Mouse (Mus musculus): ENCODE measurements around the gene Pla2g16. TPM values are rescaled to one million over a fixed set of nuclear protein-coding genes. Genes with fewer than 3 reads are reported as not detected.

The Pla2g16 gene
- polyA plus RNA-seq, 1 experiment: 64.5 TPM

GRCm38 (mm10) chr19:7564457-7564856, 7.2 kb downstream of the Pla2g16 start:
- no peak overlapping the region for H3K4me3 ChIP-seq
- TF ChIP-seq SRF (IDR thresholded peaks at IDR 0.05; ENCODE audit: control insufficient read depth, insufficient read length, low read depth): no peak
- TF ChIP-seq USF1 (IDR thresholded peaks at IDR 0.05; ENCODE audit: low read depth): no peak
- no peak for TF ChIP-seq POLR2AphosphoS2 (IDR thresholded peaks at IDR 0.05; ENCODE audit: insufficient read length, low read depth)
- TF ChIP-seq MYOG (IDR thresholded peaks at IDR 0.05; ENCODE audit: control insufficient read depth in 1 of 3, insufficient read depth in 1 of 3, insufficient read length in 2 of 3, low read depth in 2 of 3): no peak
- TF ChIP-seq TCF3 (IDR thresholded peaks at IDR 0.05; ENCODE audit: insufficient read length, low read depth): no peak
- no peak for TF ChIP-seq REST (IDR thresholded peaks at IDR 0.05; ENCODE audit: insufficient read depth, insufficient read length)
- no peak for TF ChIP-seq TCF12 (IDR thresholded peaks at IDR 0.05; ENCODE audit: insufficient read depth, poor library complexity, severe bottlenecking)
- no peak overlapping the region for H3K4me2 ChIP-seq (ENCODE audit: low read depth)
- H3K79me2 ChIP-seq (ENCODE audit: control insufficient read depth, insufficient read depth): peaks cover 4% of the 10 kb centered on the region
- H3ac ChIP-seq (ENCODE audit: control insufficient read depth, insufficient read length): no peak overlapping the region
- no peaks in the 10 kb centered on the region for H3K27me3 ChIP-seq (ENCODE audit: control insufficient read depth, insufficient read depth, insufficient read length)
- no peaks in the 10 kb centered on the region for H3K36me3 ChIP-seq (ENCODE audit: control insufficient read depth, insufficient read depth)

- no peaks in the 10 kb centered on the region for H3K27me3 ChIP-seq (ENCODE audit: control insufficient read depth, insufficient read depth, insufficient read length)
- H3ac ChIP-seq (ENCODE audit: control insufficient read depth, insufficient read length): no peak overlapping the region
- no peak overlapping the region for H3K4me2 ChIP-seq (ENCODE audit: low read depth)
- TF ChIP-seq CEBPB (IDR thresholded peaks at IDR 0.05; ENCODE audit: insufficient read depth, poor library complexity, severe bottlenecking) (no peak), MYOD1 (IDR thresholded peaks at IDR 0.05; ENCODE audit: control insufficient read depth in 1 of 3, insufficient read length in 2 of 3, low read depth in 2 of 3) (no peak), REST (IDR thresholded peaks at IDR 0.05; ENCODE audit: insufficient read depth, insufficient read length) (no peak)
- no peaks in the 10 kb centered on the region for H3K36me3 ChIP-seq (ENCODE audit: control insufficient read depth, insufficient read depth)
- no peak overlapping the region for H3K4me3 ChIP-seq
- H3K79me2 ChIP-seq (ENCODE audit: control insufficient read depth, insufficient read depth): peaks cover 4% of the 10 kb centered on the region
These were observed 9.6 kb downstream of the Pla2g16 start for GRCm38 (mm10) chr19:7566826-7567225.

- Histone ChIP-seq H3K27me3 (ENCODE audit: control insufficient read depth, insufficient read depth, insufficient read length) (no peaks in the 10 kb centered on the region), H3K4me2 (ENCODE audit: low read depth) (peak overlapping the region; percentile 98)
- TF ChIP-seq MYOD1 (IDR thresholded peaks at IDR 0.05; ENCODE audit: control insufficient read depth in 1 of 3, insufficient read length in 2 of 3, low read depth in 2 of 3) (no peak), MYOG (IDR thresholded peaks at IDR 0.05; ENCODE audit: control insufficient read depth in 1 of 3, insufficient read depth in 1 of 3, insufficient read length in 2 of 3, low read depth in 2 of 3) (no peak), REST (IDR thresholded peaks at IDR 0.05; ENCODE audit: insufficient read depth, insufficient read length) (no peak), E2F4 (IDR thresholded peaks at IDR 0.05; ENCODE audit: insufficient read depth) (no peak), POLR2A (IDR thresholded peaks at IDR 0.05; ENCODE audit: insufficient read length, low read depth) (no peak)
These were observed 11.1 kb downstream of the Pla2g16 start for GRCm38 (mm10) chr19:7568364-7568763.

GRCm38 (mm10) chr19:7569650-7570049, 12.4 kb downstream of the Pla2g16 start:
- Histone ChIP-seq H3K79me2 (ENCODE audit: control insufficient read depth, insufficient read depth) (peaks cover 4% of the 10 kb centered on the region), H3K36me3 (ENCODE audit: control insufficient read depth, insufficient read depth) (no peaks in the 10 kb centered on the region), H3K27me3 (ENCODE audit: control insufficient read depth, insufficient read depth, insufficient read length) (no peaks in the 10 kb centered on the region), H3K4me2 (ENCODE audit: low read depth) (peak overlapping the region; percentile 98), H3ac (ENCODE audit: control insufficient read depth, insufficient read length) (no peak overlapping the region), H3K4me3 (no peak overlapping the region)
- TF ChIP-seq MYOD1 (IDR thresholded peaks at IDR 0.05; ENCODE audit: control insufficient read depth in 1 of 3, insufficient read length in 2 of 3, low read depth in 2 of 3) (peak in 1 of 3 experiments; percentile 42), USF1 (IDR thresholded peaks at IDR 0.05; ENCODE audit: low read depth) (no peak), POLR2A (IDR thresholded peaks at IDR 0.05; ENCODE audit: insufficient read length, low read depth) (no peak), CEBPB (IDR thresholded peaks at IDR 0.05; ENCODE audit: insufficient read depth, poor library complexity, severe bottlenecking) (peak; percentile 39; the same call in 1 of the 2 replicates), MAX (IDR thresholded peaks at IDR 0.05; ENCODE audit: low read depth) (no peak), TCF12 (IDR thresholded peaks at IDR 0.05; ENCODE audit: insufficient read depth, poor library complexity, severe bottlenecking) (no peak), POLR2AphosphoS2 (IDR thresholded peaks at IDR 0.05; ENCODE audit: insufficient read length, low read depth) (no peak), TCF3 (IDR thresholded peaks at IDR 0.05; ENCODE audit: insufficient read length, low read depth) (no peak), MYOG (IDR thresholded peaks at IDR 0.05; ENCODE audit: control insufficient read depth in 1 of 3, insufficient read depth in 1 of 3, insufficient read length in 2 of 3, low read depth in 2 of 3) (peak in 1 of 3 experiments; percentile 46)

More at GRCm38 (mm10) chr19:7568364-7568763, 11.1 kb downstream of the Pla2g16 start:
- Histone ChIP-seq H3K36me3 (ENCODE audit: control insufficient read depth, insufficient read depth) (no peaks in the 10 kb centered on the region), H3K79me2 (ENCODE audit: control insufficient read depth, insufficient read depth) (peaks cover 4% of the 10 kb centered on the region), H3K4me3 (no peak overlapping the region), H3ac (ENCODE audit: control insufficient read depth, insufficient read length) (no peak overlapping the region)

- Histone ChIP-seq H3K4me3 (peak overlapping the region; percentile 32), H3ac (ENCODE audit: control insufficient read depth, insufficient read length) (no peak overlapping the region), H3K36me3 (ENCODE audit: control insufficient read depth, insufficient read depth) (peaks cover 19% of the 10 kb centered on the region), H3K4me2 (ENCODE audit: low read depth) (peak overlapping the region; percentile 56), H3K79me2 (ENCODE audit: control insufficient read depth, insufficient read depth) (no peaks in the 10 kb centered on the region), H3K27me3 (ENCODE audit: control insufficient read depth, insufficient read depth, insufficient read length) (no peaks in the 10 kb centered on the region)
- no peak for TF ChIP-seq E2F4 (IDR thresholded peaks at IDR 0.05; ENCODE audit: insufficient read depth)
- TF ChIP-seq POLR2A (IDR thresholded peaks at IDR 0.05; ENCODE audit: insufficient read length, low read depth): peak; percentile 29
- TF ChIP-seq MAX (IDR thresholded peaks at IDR 0.05; ENCODE audit: low read depth): no peak
- TF ChIP-seq CEBPB (IDR thresholded peaks at IDR 0.05; ENCODE audit: insufficient read depth, poor library complexity, severe bottlenecking): peak; percentile 67; the same call in 1 of the 2 replicates
- no peak for TF ChIP-seq TCF12 (IDR thresholded peaks at IDR 0.05; ENCODE audit: insufficient read depth, poor library complexity, severe bottlenecking)
- TF ChIP-seq REST (IDR thresholded peaks at IDR 0.05; ENCODE audit: insufficient read depth, insufficient read length): no peak
- TF ChIP-seq USF1 (IDR thresholded peaks at IDR 0.05; ENCODE audit: low read depth): no peak
- no peak for TF ChIP-seq POLR2AphosphoS2 (IDR thresholded peaks at IDR 0.05; ENCODE audit: insufficient read length, low read depth)
- TF ChIP-seq SRF (IDR thresholded peaks at IDR 0.05; ENCODE audit: control insufficient read depth, insufficient read length, low read depth): no peak
These were observed 18.9 kb downstream of the Pla2g16 start for GRCm38 (mm10) chr19:7576180-7576579.

Measured in myocyte (in vitro differentiated cells).